Mouse (Mus musculus) CH12.LX (cell line): ENCODE measurements at regions not wholly inside any gene's neighbourhood (a gene's known extent, or its start where the extent isn't known, plus 50 kb on each side); places are given as distances from the start of the nearest gene placed in this dataset.

Experiments
- JUND ChIP-seq: conservative IDR thresholded peaks from 2 replicates; pipeline ENCODE4 v1.6.1; 2011; ENCODE audit warnings: low read depth, low read length, improper control_type of control experiment
- MXI1 ChIP-seq: IDR thresholded peaks from 2 replicates; pipeline ENCODE4 v1.6.1; 2011; ENCODE audit warnings: mild to moderate bottlenecking, low read depth, low read length, improper control_type of control experiment
- POLR2A ChIP-seq: IDR thresholded peaks from 2 replicates; pipeline ENCODE4 v1.6.1; 2011; ENCODE audit warnings: low read depth, mild to moderate bottlenecking, improper control_type of control experiment, low read length

DNA sequence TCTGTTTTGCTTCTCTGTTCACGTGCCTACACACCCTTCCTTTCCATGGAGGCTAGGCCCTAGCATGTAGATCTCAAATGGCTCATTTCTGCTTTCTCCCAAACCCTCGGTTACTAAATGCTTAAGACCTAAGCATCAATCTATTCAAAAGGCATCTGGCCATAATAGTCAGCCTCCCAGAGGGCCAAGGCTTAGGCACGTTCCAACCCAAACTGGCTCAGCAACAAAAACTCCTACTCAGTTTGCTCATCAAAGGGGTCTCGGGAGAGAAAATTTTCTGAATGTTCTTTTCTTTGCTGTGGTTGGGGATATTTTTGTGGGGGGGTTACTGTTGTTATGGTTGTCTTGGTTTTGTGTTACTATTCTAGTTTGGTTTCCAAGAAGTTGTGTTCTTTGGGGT, 196.8 kb upstream of the Azi2 start:
- TF ChIP-seq POLR2A (no peak), JUND (no peak), MXI1 (no peak)
